Mouse (Mus musculus): Measurements from ENCODE around the gene Gm20388.

- TF ChIP-seq CTCF (IDR thresholded peaks at IDR 0.05; ENCODE audit: low read depth) (no peak), EP300 (IDR thresholded peaks at IDR 0.05; ENCODE audit: low read depth) (no peak)
These were observed 2450.2 kb downstream of the Gm20388 start, which contains the start of gene Trhr2 for GRCm38 (mm10) chr8:122360696-122361416.

Measured in liver, embryonic 14.5 days (tissue).